Mouse (Mus musculus) megakaryocyte, embryonic 14.5 days (primary cell): ENCODE data around the gene Sult2b1.

ENCODE experiments used
- FLI1 ChIP-seq: IDR thresholded peaks from 2 replicates; pipeline ENCODE4 v1.6.1; 2012; ENCODE audit warnings: low read length, inconsistent platforms, mixed read lengths
- GATA1 ChIP-seq: IDR thresholded peaks from 3 replicates; pipeline ENCODE4 v1.6.1; 2012; ENCODE audit warnings: mixed read lengths, low read length, inconsistent platforms, borderline replicate concordance

- TF ChIP-seq GATA1 (no peak), FLI1 (no peak)
Measured at GRCm38 (mm10) chr7:45797661-45798510, 13.4 kb upstream of the Sult2b1 start.
